Mouse (Mus musculus) lung, postnatal 0 days (tissue): ENCODE data around the gene Phlpp1. TPM values are rescaled to one million over a fixed set of nuclear protein-coding genes. Genes with fewer than 3 reads are reported as not detected.

Source experiments
- ATAC-seq: fragments of 200-750 bp; cut with Nextera tagmentation; 2 replicates; pipeline ENCODE4 v1.8.0; 2017; ENCODE audit warnings: moderate library complexity
- DNase-seq: peaks from one replicate; pipeline ENCODE4 v3.0.0-alpha.2; 2016; ENCODE audit warnings: low spot score
- H3K27ac ChIP-seq: fragments of 300-500 bp; sonication (generic); 2 replicates; pipeline ENCODE4 v1.5.1; 2014; ENCODE audit warnings: antibody characterized with exemption, mild to moderate bottlenecking, low read length, mixed read lengths
- H3K27me3 ChIP-seq: fragments of 300-500 bp; sonication (generic); replicated peaks from 2 replicates; pipeline ENCODE4 v1.6.1; 2014; ENCODE audit warnings: low read length, mixed read lengths; ENCODE audit not compliant: insufficient read depth
- H3K36me3 ChIP-seq: fragments of 300-500 bp; sonication (generic); 2 replicates; pipeline ENCODE4 v1.6.1; 2014; ENCODE audit warnings: low read length, mixed read lengths; ENCODE audit not compliant: insufficient read depth
- H3K4me1 ChIP-seq: fragments of 300-500 bp; sonication (generic); 2 replicates; pipeline ENCODE4 v1.6.1; 2014; ENCODE audit warnings: antibody characterized with exemption, low read depth, low read length, mixed read lengths; ENCODE audit not compliant: insufficient read depth
- H3K4me2 ChIP-seq: fragments of 300-500 bp; sonication (generic); replicated peaks from 2 replicates; pipeline ENCODE4 v1.6.1; 2014; ENCODE audit warnings: low read depth, mild to moderate bottlenecking, low read length, moderate library complexity, mixed read lengths
- H3K4me3 ChIP-seq: fragments of 300-500 bp; sonication (generic); 2 replicates; pipeline ENCODE4 v1.5.1; 2014; ENCODE audit warnings: low read depth, low read length
- H3K9ac ChIP-seq: fragments of 300-500 bp; sonication (generic); replicated peaks from 2 replicates; pipeline ENCODE4 v1.6.1; 2014; ENCODE audit warnings: low read depth, mild to moderate bottlenecking
- H3K9me3 ChIP-seq: fragments of 300-500 bp; sonication (generic); 2 replicates; pipeline ENCODE4 v1.6.1; 2016; ENCODE audit warnings: low read length, mixed read lengths
- CTCF ChIP-seq: IDR thresholded peaks from 2 replicates; pipeline ENCODE4 v1.5.1; 2016; ENCODE audit warnings: antibody characterized with exemption, mild to moderate bottlenecking
- EP300 ChIP-seq: IDR thresholded peaks from 2 replicates; pipeline ENCODE4 v1.6.1; 2016; ENCODE audit warnings: antibody characterized with exemption, mild to moderate bottlenecking, control low read depth
- WGBS: fragments of 180-500 bp; shearing (Covaris S2); extraction: QIAGEN DNeasy Blood & Tissue Kit; methylation state at CpG from one replicate; pipeline ENCODE4 v1.1.7; 2014; 5-methylcytosine and 5-hydroxymethylcytosine counted together
- polyA plus RNA-seq: library from polyadenylated mRNA; unstranded; fragments of >200 nt; fragmentation: Nextera tagmentation; extraction: Ambion mirVana; gene quantifications from 2 replicates; pipeline ENCODE4 v1.2.1, GENCODE M21; 2015

The Phlpp1 gene
- polyA plus RNA-seq, 1 experiment from 2014 or later = 4.3 TPM

GRCm38 (mm10) chr1:106230313-106230712, 58.8 kb downstream of the Phlpp1 start:
- Histone ChIP-seq H3K4me1 (no peaks in the 10 kb centered on the region), H3K9ac (no peak overlapping the region), H3K27me3 (no peaks in the 10 kb centered on the region), H3K27ac (no peak overlapping the region), H3K36me3 (no peaks in the 10 kb centered on the region), H3K4me2 (no peak overlapping the region), H3K4me3 (no peak overlapping the region), H3K9me3 (no peaks in the 10 kb centered on the region)
- WGBS = 49% methylated on average over 3 of the region's 3 CpGs
- no peak for TF ChIP-seq EP300
- TF ChIP-seq CTCF = no peak
- no peak for ATAC-seq
- DNase-seq = peak; percentile 27

GRCm38 (mm10) chr1:106231345-106231744, 59.8 kb downstream of the Phlpp1 start:
- Histone ChIP-seq H3K36me3 (no peaks in the 10 kb centered on the region), H3K9me3 (no peaks in the 10 kb centered on the region), H3K4me3 (no peak overlapping the region), H3K27ac (no peak overlapping the region), H3K4me1 (no peaks in the 10 kb centered on the region), H3K4me2 (no peak overlapping the region), H3K9ac (no peak overlapping the region), H3K27me3 (no peaks in the 10 kb centered on the region)
- DNase-seq = peak; percentile 20
- no peak for TF ChIP-seq CTCF
- no peak for TF ChIP-seq EP300
- 75% methylated on average over 5 of the region's 5 CpGs for WGBS
- ATAC-seq = no peak

DNA sequence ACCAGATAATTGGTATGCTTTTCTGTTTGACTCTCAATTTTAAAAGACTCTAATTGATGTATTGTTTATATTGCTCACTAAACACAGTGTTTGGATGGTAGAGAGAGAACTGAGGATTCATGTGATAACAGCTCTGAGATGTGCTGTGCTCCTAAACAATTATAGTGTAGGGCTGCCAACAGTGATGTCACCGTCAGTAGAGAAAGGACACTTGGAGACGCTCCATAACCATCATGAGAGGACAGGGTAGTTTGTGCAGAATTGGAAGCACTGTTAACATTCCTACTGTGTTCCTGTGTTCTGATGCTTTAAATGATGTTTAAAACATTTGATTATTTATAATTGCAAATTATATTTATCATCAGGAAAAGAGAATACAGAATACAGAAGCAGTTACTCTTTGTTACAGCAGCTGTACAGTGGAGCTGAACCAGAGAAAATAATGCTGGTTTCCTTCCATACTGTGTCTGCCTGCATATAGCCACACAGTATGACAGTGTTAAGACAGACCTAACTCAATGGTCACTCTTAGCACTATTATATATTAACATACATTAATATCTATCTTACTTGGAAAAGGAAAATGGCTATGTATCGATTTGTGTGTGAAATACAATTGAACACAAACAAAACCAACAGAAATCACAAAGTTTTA, 60.4 kb downstream of the Phlpp1 start:
- TF ChIP-seq CTCF = no peak
- no peak for TF ChIP-seq EP300
- no peaks in the 10 kb centered on the region for H3K36me3 ChIP-seq
- H3K4me3 ChIP-seq = no peak overlapping the region
- H3K27ac ChIP-seq = no peak overlapping the region
- peak; percentile 58 for DNase-seq
- no peak overlapping the region for H3K9ac ChIP-seq
- no peak overlapping the region for H3K4me2 ChIP-seq
- H3K27me3 ChIP-seq = no peaks in the 10 kb centered on the region
- no peaks in the 10 kb centered on the region for H3K4me1 ChIP-seq
- ATAC-seq = peak; percentile 77
- no peaks in the 10 kb centered on the region for H3K9me3 ChIP-seq
- WGBS = 64% methylated on average over 3 of the region's 3 CpGs

- no peak overlapping the region for H3K4me3 ChIP-seq
- H3K27me3 ChIP-seq = no peaks in the 10 kb centered on the region
- no peak overlapping the region for H3K9ac ChIP-seq
- 86% methylated on average over 4 of the region's 4 CpGs for WGBS
- H3K27ac ChIP-seq = no peak overlapping the region
- ATAC-seq (no peak), DNase-seq (no peak)
- H3K4me2 ChIP-seq = no peak overlapping the region
- TF ChIP-seq EP300 = no peak
- no peak for TF ChIP-seq CTCF
- no peaks in the 10 kb centered on the region for H3K9me3 ChIP-seq
- no peaks in the 10 kb centered on the region for H3K36me3 ChIP-seq
- no peaks in the 10 kb centered on the region for H3K4me1 ChIP-seq
Observed at GRCm38 (mm10) chr1:106232460-106232850, 60.9 kb downstream of the Phlpp1 start.

DNA sequence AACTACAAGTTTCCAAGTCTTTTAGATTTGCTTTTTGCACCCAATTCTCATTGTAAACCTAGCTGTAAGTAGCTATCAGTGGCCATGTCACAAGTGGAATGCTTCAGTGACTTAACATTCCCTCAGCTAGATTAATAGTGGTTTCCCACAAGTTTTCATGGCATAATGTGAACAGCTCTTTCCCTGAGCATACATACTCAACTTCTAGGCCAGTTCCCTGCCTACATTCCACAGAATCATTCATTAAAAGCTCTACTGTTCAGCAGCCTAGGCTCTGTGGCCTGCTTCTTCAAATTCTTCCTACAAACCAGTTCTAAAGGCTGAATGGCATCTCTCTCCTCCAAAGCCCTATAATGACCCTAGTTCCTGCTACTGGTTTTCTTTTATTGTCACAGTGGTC, 65.4 kb downstream of the Phlpp1 start:
- Histone ChIP-seq H3K4me2 (no peak overlapping the region), H3K27me3 (no peaks in the 10 kb centered on the region), H3K9me3 (no peaks in the 10 kb centered on the region), H3K4me3 (no peak overlapping the region), H3K9ac (no peak overlapping the region), H3K27ac (no peak overlapping the region), H3K4me1 (peaks cover 15% of the 10 kb centered on the region; the same call in 1 of the 2 replicates), H3K36me3 (no peaks in the 10 kb centered on the region)
- peak; percentile 50; the same call in 1 of the 2 replicates for ATAC-seq
- TF ChIP-seq EP300 (peak; percentile 34), CTCF (no peak)
- peak; percentile 36 for DNase-seq

DNA sequence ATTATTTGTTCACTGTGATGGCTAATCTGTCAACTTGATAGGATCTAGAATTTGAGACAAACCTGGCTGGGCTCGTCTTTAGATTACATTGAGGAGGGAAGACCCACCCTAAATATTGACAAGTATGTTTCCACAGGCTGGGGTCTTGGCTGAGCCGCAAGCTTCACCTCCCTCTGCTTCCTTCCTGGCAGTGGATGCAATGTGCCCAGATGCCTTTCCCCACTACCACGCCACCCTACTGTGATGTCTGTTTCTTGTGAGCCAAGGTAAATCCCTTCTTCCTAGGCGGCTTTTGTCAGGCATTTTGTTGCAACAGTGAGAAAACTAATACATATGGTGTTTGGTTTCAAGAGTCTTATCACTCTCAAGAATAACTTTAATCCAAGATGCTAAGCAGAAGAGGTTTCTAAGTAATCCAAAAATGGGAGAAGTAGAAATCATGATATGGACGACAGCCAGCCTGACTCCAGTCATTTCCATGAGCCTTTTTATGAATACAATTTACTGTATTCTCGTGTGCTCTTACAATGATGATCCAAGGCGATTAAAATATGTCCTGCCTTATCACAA, 68.6 kb downstream of the Phlpp1 start:
- H3K4me1 ChIP-seq = peaks cover 15% of the 10 kb centered on the region; the same call in 1 of the 2 replicates
- WGBS = 39% methylated on average over 7 of the region's 7 CpGs
- ATAC-seq (no peak), DNase-seq (no peak)
- H3K27ac ChIP-seq = no peak overlapping the region
- TF ChIP-seq CTCF (no peak), EP300 (no peak)
- H3K36me3 ChIP-seq = no peaks in the 10 kb centered on the region
- no peaks in the 10 kb centered on the region for H3K9me3 ChIP-seq
- no peak overlapping the region for H3K9ac ChIP-seq
- H3K4me3 ChIP-seq = no peak overlapping the region
- H3K27me3 ChIP-seq = no peaks in the 10 kb centered on the region
- no peak overlapping the region for H3K4me2 ChIP-seq
